Mouse (Mus musculus): ENCODE results near the gene Smurf2. TPM values are rescaled to one million over a fixed set of nuclear protein-coding genes. Genes with fewer than 3 reads are reported as not detected.
"Not testable (repeated sequence)": the region's sequence is repeated elsewhere in the genome, so short reads cannot be mapped to it uniquely, and the experiment has no call there.

Gene Smurf2
- polyA plus RNA-seq, 1 experiment from 2014 or later: 4.8 TPM

- no peak overlapping the region for H3K9ac ChIP-seq (replicated peaks)
- H3K4me2 ChIP-seq (ENCODE audit: low read depth, low read length): no peak overlapping the region
- no peak overlapping the region for H3K27ac ChIP-seq (ENCODE audit: low read depth)
- ATAC-seq (no peak), DNase-seq (no peak)
- H3K4me3 ChIP-seq (ENCODE audit: low read depth, low read length): no peak overlapping the region
- WGBS (ENCODE audit: insufficient replicate concordance): 84% methylated on average over 2 of the region's 2 CpGs
- TF ChIP-seq EP300 (IDR thresholded peaks at IDR 0.05; ENCODE audit: low read depth) (no peak), CTCF (IDR thresholded peaks at IDR 0.05; ENCODE audit: low read depth) (no peak)
- H3K4me1 ChIP-seq (ENCODE audit: insufficient read depth): peaks cover 18% of the 10 kb centered on the region; the same call in 1 of the 2 replicates
- no peaks in the 10 kb centered on the region for H3K27me3 ChIP-seq (ENCODE audit: insufficient read depth, low read length)
- H3K9me3 ChIP-seq (ENCODE audit: low read length): no peaks in the 10 kb centered on the region
- H3K36me3 ChIP-seq (replicated peaks; ENCODE audit: insufficient read depth, low read length): peaks cover 75% of the 10 kb centered on the region
Observed at GRCm38 (mm10) chr11:106815331-106815730, 105.2 kb downstream of the Smurf2 start.

GRCm38 (mm10) chr11:106814601-106815320 is 105.8 kb downstream of the Smurf2 start:
- no peak for ATAC-seq
- Histone ChIP-seq H3K9ac (replicated peaks) (no peak overlapping the region), H3K27me3 (ENCODE audit: insufficient read depth, low read length) (no peaks in the 10 kb centered on the region), H3K4me1 (ENCODE audit: insufficient read depth) (peaks cover 18% of the 10 kb centered on the region; the same call in 1 of the 2 replicates), H3K27ac (ENCODE audit: low read depth) (0 out of 2 replicates have a peak overlapping the region, but pooled peaks have one; percentile 22), H3K36me3 (replicated peaks; ENCODE audit: insufficient read depth, low read length) (peaks cover 72% of the 10 kb centered on the region), H3K4me3 (ENCODE audit: low read depth, low read length) (no peak overlapping the region), H3K4me2 (ENCODE audit: low read depth, low read length) (no peak overlapping the region), H3K9me3 (ENCODE audit: low read length) (no peaks in the 10 kb centered on the region)
- DNase-seq: no peak
- whole genome bisulfite sequencing (ENCODE audit: insufficient replicate concordance): 76% methylated on average over 14 of the region's 14 CpGs
- TF ChIP-seq CTCF (IDR thresholded peaks at IDR 0.05; ENCODE audit: low read depth) (no peak), EP300 (IDR thresholded peaks at IDR 0.05; ENCODE audit: low read depth) (no peak)

GRCm38 (mm10) chr11:106812410-106813136 is 107.9 kb downstream of the Smurf2 start:
- Histone ChIP-seq H3K27me3 (ENCODE audit: insufficient read depth, low read length) (no peaks in the 10 kb centered on the region), H3K9ac (replicated peaks) (no peak overlapping the region), H3K36me3 (replicated peaks; ENCODE audit: insufficient read depth, low read length) (peaks cover 65% of the 10 kb centered on the region), H3K4me1 (ENCODE audit: insufficient read depth) (peaks cover 12% of the 10 kb centered on the region; the same call in 1 of the 2 replicates), H3K4me3 (ENCODE audit: low read depth, low read length) (no peak overlapping the region), H3K9me3 (ENCODE audit: low read length) (no peaks in the 10 kb centered on the region), H3K4me2 (ENCODE audit: low read depth, low read length) (no peak overlapping the region; the same call in 1 of the 2 replicates), H3K27ac (ENCODE audit: low read depth) (peak overlapping the region; percentile 80)
- ATAC-seq: peak; percentile 92
- no peak for DNase-seq
- TF ChIP-seq EP300 (IDR thresholded peaks at IDR 0.05; ENCODE audit: low read depth) (peak; percentile 18; the same call in 1 of the 2 replicates), CTCF (IDR thresholded peaks at IDR 0.05; ENCODE audit: low read depth) (no peak)
- WGBS (ENCODE audit: insufficient replicate concordance): 68% methylated on average over 7 of the region's 7 CpGs

- H3K27ac ChIP-seq (ENCODE audit: low read depth); ATAC-seq; H3K4me1 ChIP-seq (ENCODE audit: insufficient read depth); H3K9ac ChIP-seq (replicated peaks); H3K27me3 ChIP-seq (ENCODE audit: insufficient read depth, low read length); H3K4me3 ChIP-seq (ENCODE audit: low read depth, low read length); DNase-seq; H3K4me2 ChIP-seq (ENCODE audit: low read depth, low read length); H3K9me3 ChIP-seq (ENCODE audit: low read length): not testable (repeated sequence)
- 60% methylated on average over 1 of the region's 1 CpGs for WGBS (ENCODE audit: insufficient replicate concordance)
- peaks cover 35% of the 10 kb centered on the region for H3K36me3 ChIP-seq (replicated peaks; ENCODE audit: insufficient read depth, low read length)
Observed at GRCm38 (mm10) chr11:106807442-106807841, 113.1 kb downstream of the Smurf2 start.

GRCm38 (mm10) chr11:106802069-106802627 is 118.4 kb downstream of the Smurf2 start:
- ATAC-seq (no peak), DNase-seq (no peak)
- H3K9me3 ChIP-seq (ENCODE audit: low read length): no peaks in the 10 kb centered on the region
- no peak overlapping the region for H3K9ac ChIP-seq (replicated peaks)
- peaks cover 41% of the 10 kb centered on the region for H3K36me3 ChIP-seq (replicated peaks; ENCODE audit: insufficient read depth, low read length)
- H3K27me3 ChIP-seq (ENCODE audit: insufficient read depth, low read length): no peaks in the 10 kb centered on the region
- H3K4me1 ChIP-seq (ENCODE audit: insufficient read depth): no peaks in the 10 kb centered on the region
- H3K4me2 ChIP-seq (ENCODE audit: low read depth, low read length): no peak overlapping the region
- H3K4me3 ChIP-seq (ENCODE audit: low read depth, low read length): no peak overlapping the region
- WGBS (ENCODE audit: insufficient replicate concordance): 89% methylated on average over 10 of the region's 10 CpGs
- no peak for TF ChIP-seq EP300 (IDR thresholded peaks at IDR 0.05; ENCODE audit: low read depth)
- no peak for TF ChIP-seq CTCF (IDR thresholded peaks at IDR 0.05; ENCODE audit: low read depth)
- H3K27ac ChIP-seq (ENCODE audit: low read depth): no peak overlapping the region

GRCm38 (mm10) chr11:106795679-106796078 is 124.8 kb downstream of the Smurf2 start:
- Histone ChIP-seq H3K27me3 (ENCODE audit: insufficient read depth, low read length) (no peaks in the 10 kb centered on the region), H3K4me3 (ENCODE audit: low read depth, low read length) (no peak overlapping the region), H3K9me3 (ENCODE audit: low read length) (no peaks in the 10 kb centered on the region), H3K4me2 (ENCODE audit: low read depth, low read length) (no peak overlapping the region), H3K4me1 (ENCODE audit: insufficient read depth) (peaks cover 3% of the 10 kb centered on the region), H3K27ac (ENCODE audit: low read depth) (no peak overlapping the region), H3K36me3 (replicated peaks; ENCODE audit: insufficient read depth, low read length) (peaks cover 31% of the 10 kb centered on the region), H3K9ac (replicated peaks) (no peak overlapping the region)
- no peak for DNase-seq
- no peak for TF ChIP-seq CTCF (IDR thresholded peaks at IDR 0.05; ENCODE audit: low read depth)
- TF ChIP-seq EP300 (IDR thresholded peaks at IDR 0.05; ENCODE audit: low read depth): peak; percentile 38; the same call in 1 of the 2 replicates
- ATAC-seq: 0 out of 2 replicates have a peak, but pooled peaks have one; percentile 10
- 47% methylated on average over 9 of the region's 9 CpGs for WGBS (ENCODE audit: insufficient replicate concordance)
